20 mouse cellular contexts compared by ENCODE assay signal in genomic region chr1:131757211-131757610, GRCm38 (mm10). TPM values are rescaled to one million over a fixed set of nuclear protein-coding genes. Genes with fewer than 3 reads are reported as not detected.
"Had no signal": no experiment of that assay in that cellular context is flagged by ENCODE, and none has a peak within 500 bp of the region (broad histone marks: within the 10 kb centered on the region; RNA-seq: fewer than 3 reads in every experiment).

No protein-coding gene starts in this region.

- H3K27ac ChIP-seq: neural tube, embryonic 12.5 days; neural tube, embryonic 13.5 days; neural tube, embryonic 15.5 days; stomach, embryonic 15.5 days; stomach, postnatal 0 days had no signal

- H3K4me2 ChIP-seq: neural tube, embryonic 12.5 days; neural tube, embryonic 13.5 days; neural tube, embryonic 15.5 days; stomach, embryonic 15.5 days had no signal

- H3K9me3 ChIP-seq: neural tube, embryonic 12.5 days; neural tube, embryonic 13.5 days; neural tube, embryonic 15.5 days; stomach, embryonic 15.5 days had no signal

- H3K4me1 ChIP-seq: neural tube, embryonic 13.5 days; neural tube, embryonic 15.5 days had no signal

- H3K36me3 ChIP-seq: neural tube, embryonic 12.5 days; neural tube, embryonic 13.5 days; neural tube, embryonic 15.5 days; stomach, embryonic 15.5 days had no signal

- H3K4me3 ChIP-seq: neural tube, embryonic 12.5 days; neural tube, embryonic 13.5 days; neural tube, embryonic 15.5 days; stomach, embryonic 15.5 days had no signal

- H3K9ac ChIP-seq: neural tube, embryonic 12.5 days; neural tube, embryonic 13.5 days; neural tube, embryonic 15.5 days; stomach, embryonic 15.5 days had no signal

- H3K27me3 ChIP-seq: neural tube, embryonic 12.5 days; neural tube, embryonic 13.5 days; neural tube, embryonic 15.5 days; stomach, embryonic 15.5 days had no signal

- DNase-seq: retina, postnatal 1 day; right cerebral cortex, adult 18-20 months; right cerebral cortex, postnatal 14 days; right cerebral cortex, postnatal 25 days; right cerebral cortex, postnatal 4 days; spleen, adult 18-20 months; thymus, adult 18-20 months; thymus, adult 2 months; thymus, postnatal 14 days; thymus, postnatal 25 days; thymus, postnatal 36 days; thymus, postnatal 4 days had no signal

RNA-seq across cellular contexts. Expression of gene Slc26a9, which starts 13.4 kb away (rescaled TPM):
- total RNA-seq: neutrophil, adult 5-6 weeks had no signal
- polyA plus RNA-seq: neural tube, embryonic 12.5 days; neural tube, embryonic 13.5 days; small intestine, adult 2 months; urinary bladder, adult 2 months had no signal

RNA-seq across cellular contexts. Expression of gene Pm20d1, which starts 40.0 kb away (rescaled TPM):
- total RNA-seq: neutrophil, adult 5-6 weeks had no signal
